Mouse (Mus musculus) stomach, embryonic 15.5 days (tissue): ENCODE results near the gene Slc12a8. TPM values are rescaled to one million over a fixed set of nuclear protein-coding genes. Genes with fewer than 3 reads are reported as not detected.
A peak's percentile ranks its signal among the peaks of the same experiment; 100 is the strongest.

Experiments used
- ATAC-seq: fragments of 200-750 bp; cut with Nextera tagmentation; 2 replicates; pipeline ENCODE4 v1.8.0; 2017; ENCODE audit warnings: low read depth, moderate number of reproducible peaks, moderate TSS enrichment; ENCODE audit not compliant: insufficient read depth, low FRiP score
- H3K27ac ChIP-seq: fragments of 300-500 bp; sonication (generic); 2 replicates; pipeline ENCODE4 v1.5.1; 2015; ENCODE audit warnings: mild to moderate bottlenecking, inconsistent platforms
- H3K27me3 ChIP-seq: fragments of 300-500 bp; sonication (generic); replicated peaks from 2 replicates; pipeline ENCODE4 v1.6.1; 2015; ENCODE audit warnings: inconsistent platforms
- H3K36me3 ChIP-seq: fragments of 300-500 bp; sonication (generic); 2 replicates; pipeline ENCODE4 v1.6.1; 2015; ENCODE audit warnings: inconsistent platforms
- H3K4me1 ChIP-seq: fragments of 300-500 bp; sonication (generic); 2 replicates; pipeline ENCODE4 v1.6.1; 2015; ENCODE audit warnings: inconsistent platforms
- H3K4me2 ChIP-seq: fragments of 300-500 bp; sonication (generic); 2 replicates; pipeline ENCODE4 v1.6.1; 2015; ENCODE audit warnings: mild to moderate bottlenecking, inconsistent platforms
- H3K4me3 ChIP-seq: fragments of 300-500 bp; sonication (generic); replicated peaks from 2 replicates; pipeline ENCODE4 v1.5.1; 2015; ENCODE audit warnings: inconsistent platforms
- H3K9ac ChIP-seq: fragments of 300-500 bp; sonication (generic); 2 replicates; pipeline ENCODE4 v1.6.1; 2015; ENCODE audit warnings: inconsistent platforms
- H3K9me3 ChIP-seq: fragments of 300-500 bp; sonication (generic); 2 replicates; pipeline ENCODE4 v1.6.1; 2016; ENCODE audit warnings: inconsistent platforms
- WGBS: fragments of 180-500 bp; shearing (Covaris S2); methylation state at CpG from one replicate; pipeline ENCODE4 v1.1.7; 2015; 5-methylcytosine and 5-hydroxymethylcytosine counted together
- polyA plus RNA-seq: library from polyadenylated mRNA; unstranded; fragments of >200 nt; fragmentation: Nextera tagmentation; extraction: Ambion mirVana; gene quantifications from 2 replicates; pipeline ENCODE4 v1.2.1, GENCODE M21; 2015

The Slc12a8 gene
- polyA plus RNA-seq, 1 experiment from 2014 or later, result 3.6 TPM

DNA sequence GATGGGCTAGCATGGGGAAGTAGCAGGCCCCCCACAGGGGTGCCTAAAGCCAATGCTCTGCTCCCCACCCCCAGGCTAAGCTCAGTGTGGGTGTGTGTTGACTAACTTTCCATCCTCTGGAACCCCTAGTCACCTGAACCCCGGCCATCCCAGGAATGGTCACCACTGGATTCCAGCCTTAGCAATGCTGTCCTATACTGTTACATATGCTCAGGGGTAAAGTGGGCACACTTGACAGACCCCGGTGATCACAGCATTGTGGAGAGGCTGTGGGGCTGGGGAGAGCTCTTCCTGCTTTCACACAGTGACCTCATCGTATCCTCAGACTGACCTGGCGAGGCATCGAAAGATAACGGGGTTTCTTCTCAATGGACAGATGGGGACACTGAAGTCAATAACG is 163.1 kb downstream of the Slc12a8 start:
- Histone ChIP-seq H3K36me3 (no peaks in the 10 kb centered on the region), H3K9me3 (no peaks in the 10 kb centered on the region), H3K4me2 (no peak overlapping the region), H3K9ac (no peak overlapping the region), H3K27me3 (no peaks in the 10 kb centered on the region), H3K27ac (no peak overlapping the region), H3K4me1 (peaks cover 12% of the 10 kb centered on the region; the same call in 1 of the 2 replicates), H3K4me3 (no peak overlapping the region)
- 80% methylated on average over 7 of the region's 7 CpGs for WGBS
- no peak for ATAC-seq

DNA sequence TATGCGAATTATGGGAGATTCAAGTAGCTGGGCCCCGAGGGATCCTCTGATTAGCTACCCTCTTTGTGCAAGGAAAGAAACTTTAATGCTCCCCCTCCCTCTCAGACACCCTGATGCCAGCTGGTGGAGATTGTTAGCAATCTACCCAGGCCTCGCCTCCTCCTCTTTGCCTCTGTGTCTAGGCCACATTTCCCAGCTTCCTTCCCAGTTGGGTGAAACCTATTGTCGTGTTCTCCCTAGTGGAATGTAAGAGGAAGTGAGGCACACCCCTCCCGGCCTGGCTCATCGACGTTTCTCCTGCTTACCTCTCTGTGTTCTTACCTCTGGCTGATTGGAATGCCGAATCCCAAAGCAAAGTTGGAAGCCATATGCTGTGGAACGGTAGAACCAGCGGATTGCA is 163.7 kb downstream of the Slc12a8 start:
- H3K9me3 ChIP-seq, result no peaks in the 10 kb centered on the region
- WGBS, result 59% methylated on average over 10 of the region's 10 CpGs
- no peak for ATAC-seq
- H3K36me3 ChIP-seq, result no peaks in the 10 kb centered on the region
- H3K4me3 ChIP-seq, result no peak overlapping the region
- no peak overlapping the region for H3K27ac ChIP-seq
- H3K9ac ChIP-seq, result no peak overlapping the region
- peaks cover 17% of the 10 kb centered on the region for H3K4me1 ChIP-seq
- no peaks in the 10 kb centered on the region for H3K27me3 ChIP-seq
- no peak overlapping the region for H3K4me2 ChIP-seq

- no peak overlapping the region for H3K4me2 ChIP-seq
- peaks cover 20% of the 10 kb centered on the region for H3K4me1 ChIP-seq
- no peaks in the 10 kb centered on the region for H3K27me3 ChIP-seq
- H3K27ac ChIP-seq, result no peak overlapping the region
- no peak overlapping the region for H3K4me3 ChIP-seq
- no peaks in the 10 kb centered on the region for H3K36me3 ChIP-seq
- ATAC-seq, result no peak
- H3K9ac ChIP-seq, result no peak overlapping the region
- H3K9me3 ChIP-seq, result no peaks in the 10 kb centered on the region
Measured at GRCm38 (mm10) chr16:33681661-33682060, 164.5 kb downstream of the Slc12a8 start.

DNA sequence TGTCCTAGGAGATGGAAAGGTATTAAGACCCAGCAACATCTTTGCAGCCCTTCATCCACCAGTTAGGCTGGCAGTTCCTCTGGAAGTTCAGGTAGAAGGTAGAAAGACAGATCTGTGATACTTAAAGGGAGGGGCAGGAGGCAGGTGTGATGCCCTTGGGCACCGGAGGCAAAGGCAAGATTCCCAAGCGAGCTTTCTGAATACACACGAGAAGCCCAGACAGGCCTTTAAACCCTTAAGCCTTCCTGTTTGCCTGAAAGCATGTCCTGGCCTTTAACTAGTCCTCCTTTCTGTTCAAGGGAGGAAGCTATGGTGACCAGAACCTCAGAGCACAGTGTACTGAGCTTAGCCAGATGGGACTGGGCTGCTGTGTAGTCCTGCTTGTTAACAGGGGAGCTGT is 165.5 kb downstream of the Slc12a8 start:
- Histone ChIP-seq H3K27me3 (no peaks in the 10 kb centered on the region), H3K9me3 (no peaks in the 10 kb centered on the region), H3K4me3 (no peak overlapping the region), H3K9ac (no peak overlapping the region), H3K36me3 (no peaks in the 10 kb centered on the region), H3K4me1 (peaks cover 21% of the 10 kb centered on the region), H3K27ac (no peak overlapping the region), H3K4me2 (no peak overlapping the region)
- WGBS, result 67% methylated on average over 3 of the region's 3 CpGs
- ATAC-seq, result no peak

- Histone ChIP-seq H3K4me3 (peak overlapping the region; percentile 88), H3K9ac (no peak overlapping the region; the same call in 1 of the 2 replicates), H3K36me3 (no peaks in the 10 kb centered on the region), H3K27ac (peak overlapping the region; percentile 79), H3K4me1 (peaks cover 24% of the 10 kb centered on the region), H3K9me3 (no peaks in the 10 kb centered on the region), H3K27me3 (no peaks in the 10 kb centered on the region), H3K4me2 (peak overlapping the region; percentile 95)
- ATAC-seq, result no peak
- WGBS, result 66% methylated on average over 13 of the region's 13 CpGs
Measured at GRCm38 (mm10) chr16:33683206-33684161, 166.4 kb downstream of the Slc12a8 start.

DNA sequence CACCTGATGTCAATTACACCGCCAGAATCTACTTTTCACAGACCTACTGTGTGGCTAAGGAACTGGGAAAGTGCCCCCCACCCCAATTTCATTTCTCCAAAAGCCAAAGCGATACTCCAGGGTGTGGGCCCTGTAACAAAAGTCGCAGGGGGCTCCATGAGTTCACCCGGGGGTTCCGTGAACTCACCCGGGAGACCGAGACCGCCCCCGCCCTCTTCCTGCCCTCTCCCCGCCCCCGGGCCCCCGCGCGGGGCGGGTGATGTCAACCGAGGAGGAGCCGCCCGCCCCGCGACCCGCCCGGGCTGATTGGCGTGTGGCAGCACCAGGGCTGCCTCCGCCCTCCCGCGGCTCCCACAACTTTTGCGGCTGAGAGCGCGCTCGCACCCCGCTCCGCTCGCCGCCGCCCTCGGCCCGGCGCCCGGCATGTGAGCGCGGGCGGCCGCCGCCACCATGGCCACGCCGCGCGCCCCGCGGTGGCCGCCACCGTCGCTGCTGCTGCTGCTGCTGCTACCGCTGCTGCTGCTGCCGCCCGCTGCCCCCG is 167.1 kb downstream of the Slc12a8 start, which contains the start of gene Heg1:
Gene Heg1 (plus strand): TSS at position 209 of the 541 bp plus-strand sequence.
- peak; percentile 79 for ATAC-seq
- Histone ChIP-seq H3K27ac (peak within 1 kb of the TSS; percentile 79), H3K9ac (peak within 1 kb of the TSS; percentile 86), H3K4me2 (peak within 1 kb of the TSS; percentile 95), H3K27me3 (no peaks in the 10 kb centered on the region), H3K4me3 (peak within 1 kb of the TSS; percentile 88), H3K4me1 (peaks cover 24% of the 10 kb centered on the region), H3K9me3 (no peaks in the 10 kb centered on the region), H3K36me3 (no peaks in the 10 kb centered on the region)
- under 1% methylated on average over 46 of the region's 57 CpGs for WGBS

GRCm38 (mm10) chr16:33684703-33685701 is 167.9 kb downstream of the Slc12a8 start:
- Histone ChIP-seq H3K9ac (peak overlapping the region; percentile 86), H3K4me1 (peaks cover 25% of the 10 kb centered on the region), H3K36me3 (no peaks in the 10 kb centered on the region), H3K9me3 (no peaks in the 10 kb centered on the region), H3K27ac (peak overlapping the region; percentile 79), H3K4me2 (peak overlapping the region; percentile 95), H3K4me3 (peak overlapping the region; percentile 88), H3K27me3 (no peaks in the 10 kb centered on the region)
- WGBS, result 2% methylated on average over 43 of the region's 46 CpGs
- ATAC-seq, result peak; percentile 25

DNA sequence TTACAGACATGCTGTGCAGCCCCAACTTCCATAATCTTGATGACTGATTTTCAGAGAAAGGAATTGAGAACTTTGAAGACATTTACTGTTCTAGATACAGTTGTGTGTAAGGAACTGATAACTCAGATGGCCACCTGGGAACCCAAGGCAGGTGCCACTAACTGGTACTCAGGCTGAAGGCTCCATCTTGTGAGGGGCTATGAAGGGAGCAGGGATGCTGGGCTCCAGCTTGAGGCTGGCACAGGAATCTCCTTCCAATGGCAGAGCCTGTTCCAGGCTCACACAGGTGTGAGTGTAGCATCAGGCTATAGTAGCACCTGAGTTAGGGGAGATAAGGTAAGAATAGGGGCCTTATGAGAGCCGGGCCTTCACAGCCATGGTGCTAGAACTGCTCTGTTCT is 168.9 kb downstream of the Slc12a8 start:
- H3K4me2 ChIP-seq, result peak overlapping the region; percentile 95
- H3K4me1 ChIP-seq, result peaks cover 27% of the 10 kb centered on the region
- no peaks in the 10 kb centered on the region for H3K36me3 ChIP-seq
- WGBS, result 50% methylated on average over 1 of the region's 1 CpGs
- no peak for ATAC-seq
- no peak overlapping the region for H3K9ac ChIP-seq
- no peaks in the 10 kb centered on the region for H3K27me3 ChIP-seq
- peak overlapping the region; percentile 88 for H3K4me3 ChIP-seq
- no peak overlapping the region for H3K27ac ChIP-seq
- H3K9me3 ChIP-seq, result no peaks in the 10 kb centered on the region

- Histone ChIP-seq H3K4me2 (no peak overlapping the region; the same call in 1 of the 2 replicates), H3K27ac (no peak overlapping the region), H3K4me3 (no peak overlapping the region), H3K9me3 (no peaks in the 10 kb centered on the region), H3K27me3 (no peaks in the 10 kb centered on the region), H3K4me1 (peaks cover 27% of the 10 kb centered on the region), H3K9ac (no peak overlapping the region), H3K36me3 (no peaks in the 10 kb centered on the region)
- WGBS, result 78% methylated on average over 3 of the region's 3 CpGs
- ATAC-seq, result no peak
Measured at GRCm38 (mm10) chr16:33687724-33688123, 170.6 kb downstream of the Slc12a8 start.

DNA sequence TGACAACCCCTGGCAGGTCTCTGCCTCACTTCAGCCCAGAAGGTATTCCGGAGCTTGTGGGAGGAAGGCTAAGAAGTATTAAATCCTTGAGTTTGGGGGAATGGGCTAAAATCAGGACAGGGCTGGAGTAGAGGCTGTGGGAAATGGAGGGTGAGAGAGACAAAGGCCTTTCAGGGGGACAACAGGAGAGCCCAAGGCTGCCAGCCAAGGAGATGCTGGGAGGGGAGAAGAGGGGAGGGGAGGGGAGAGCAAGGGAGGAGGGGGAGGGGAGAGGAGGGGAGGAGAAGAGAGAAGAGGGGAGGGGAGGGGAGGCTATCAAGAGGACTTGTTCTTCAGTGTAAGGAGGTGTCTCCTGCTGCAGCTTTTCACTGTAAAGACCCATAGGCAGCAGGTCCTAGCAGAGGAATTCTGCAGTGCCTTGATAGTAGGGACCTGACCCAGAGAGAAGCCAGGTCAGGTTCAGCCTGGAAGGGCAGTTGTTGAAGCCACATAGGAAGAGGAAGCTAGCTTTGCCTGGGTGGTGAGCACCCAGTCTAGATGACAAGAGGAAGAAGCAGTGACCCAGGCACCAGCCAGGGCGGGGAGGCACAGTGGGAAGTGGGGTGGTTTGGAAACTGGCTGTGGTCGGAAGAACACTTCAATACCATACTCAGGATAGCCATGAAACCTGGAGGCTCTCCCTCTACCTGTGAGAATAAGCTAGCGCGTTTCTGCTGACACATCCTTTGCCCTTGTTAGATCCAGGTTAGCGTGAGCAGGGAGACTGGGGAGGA is 174.0 kb downstream of the Slc12a8 start:
- no peak overlapping the region for H3K9ac ChIP-seq
- H3K36me3 ChIP-seq, result no peaks in the 10 kb centered on the region
- H3K4me2 ChIP-seq, result no peak overlapping the region
- 80% methylated on average over 6 of the region's 6 CpGs for WGBS
- no peak overlapping the region for H3K4me3 ChIP-seq
- H3K27ac ChIP-seq, result no peak overlapping the region
- H3K27me3 ChIP-seq, result no peaks in the 10 kb centered on the region
- ATAC-seq, result no peak
- H3K9me3 ChIP-seq, result no peaks in the 10 kb centered on the region
- peaks cover 18% of the 10 kb centered on the region for H3K4me1 ChIP-seq

GRCm38 (mm10) chr16:33693553-33693952 is 176.4 kb downstream of the Slc12a8 start:
- Histone ChIP-seq H3K27ac (no peak overlapping the region), H3K4me1 (peaks cover 23% of the 10 kb centered on the region), H3K4me2 (no peak overlapping the region), H3K36me3 (no peaks in the 10 kb centered on the region), H3K4me3 (no peak overlapping the region), H3K27me3 (no peaks in the 10 kb centered on the region), H3K9me3 (no peaks in the 10 kb centered on the region), H3K9ac (no peak overlapping the region)
- 80% methylated on average over 1 of the region's 1 CpGs for WGBS
- ATAC-seq, result no peak
